Mouse (Mus musculus): ENCODE data around the gene Krtap11-1. TPM values are rescaled to one million over a fixed set of nuclear protein-coding genes. Genes with fewer than 3 reads are reported as not detected.

Gene Krtap11-1
- not detected in 2 replicates for polyA plus RNA-seq (2015; fragmentation: Nextera tagmentation; extraction: Ambion mirVana)

DNA sequence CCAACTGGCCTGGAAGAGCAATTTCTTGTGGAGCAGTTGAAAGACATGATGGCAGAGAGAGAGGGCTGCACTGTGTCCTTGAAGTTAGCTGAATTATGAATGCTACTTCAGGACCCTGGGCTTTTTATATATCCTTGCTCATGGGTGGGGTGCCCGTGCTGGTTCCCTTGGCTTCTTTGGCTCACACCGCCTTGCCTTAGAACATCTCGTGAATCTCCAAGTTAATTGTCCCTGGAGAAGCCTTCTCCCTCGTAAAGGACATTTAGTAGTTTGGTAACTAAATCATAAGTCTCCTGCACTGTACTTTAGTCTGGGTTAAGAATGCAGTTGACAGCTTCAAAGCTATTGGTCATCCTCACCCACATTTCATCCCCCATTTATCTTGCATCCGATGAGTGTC, at the start of gene Krtap11-1:
Gene Krtap11-1 (minus strand): TSS at position 101 of the 400 bp plus-strand sequence.
- Histone ChIP-seq H3K9me3 (ENCODE audit: control insufficient read depth, low read length) (no peaks in the 10 kb centered on the region), H3K4me1 (replicated peaks; ENCODE audit: control insufficient read depth, insufficient read depth, low read length) (peaks cover 13% of the 10 kb centered on the region; the same call in 1 of the 2 replicates), H3K27ac (ENCODE audit: low read length) (no peak within 1 kb of the TSS), H3K4me3 (replicated peaks; ENCODE audit: low read length) (no peak within 1 kb of the TSS), H3K4me2 (ENCODE audit: low read length) (no peak within 1 kb of the TSS), H3K27me3 (replicated peaks; ENCODE audit: control insufficient read depth, insufficient read depth, low read length) (no peaks in the 10 kb centered on the region), H3K9ac (replicated peaks; ENCODE audit: low read depth, low read length) (no peak within 1 kb of the TSS), H3K36me3 (ENCODE audit: control insufficient read depth, insufficient read depth) (no peaks in the 10 kb centered on the region)
- 93% methylated on average over 5 of the region's 5 CpGs for WGBS
- no peak for ATAC-seq

DNA sequence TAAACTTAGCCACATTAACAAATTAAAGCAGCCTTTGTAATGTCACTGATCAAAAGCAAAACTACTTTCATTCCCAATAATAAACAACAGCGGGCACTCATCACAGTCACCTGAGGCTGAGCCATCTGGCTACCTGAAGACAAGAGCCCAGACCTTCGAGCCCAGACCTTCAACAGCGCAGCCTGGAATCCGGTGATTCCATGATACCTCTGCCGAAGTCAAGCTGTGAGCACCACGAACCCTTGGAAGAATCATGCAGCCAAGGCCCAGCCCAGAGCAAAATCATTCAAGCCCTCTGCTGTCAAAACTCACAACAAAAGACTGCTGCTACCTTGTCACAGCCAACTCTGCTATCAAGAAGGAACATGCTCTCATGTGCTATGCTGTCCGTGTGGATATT, 47.2 kb upstream of the Krtap11-1 start:
- no peaks in the 10 kb centered on the region for H3K27me3 ChIP-seq (replicated peaks; ENCODE audit: control insufficient read depth, insufficient read depth, low read length)
- 92% methylated on average over 7 of the region's 7 CpGs for WGBS
- H3K4me2 ChIP-seq (ENCODE audit: low read length) = no peak overlapping the region
- H3K4me1 ChIP-seq (replicated peaks; ENCODE audit: control insufficient read depth, insufficient read depth, low read length) = peaks cover 4% of the 10 kb centered on the region; the same call in 1 of the 2 replicates
- H3K4me3 ChIP-seq (replicated peaks; ENCODE audit: low read length) = no peak overlapping the region
- H3K9me3 ChIP-seq (ENCODE audit: control insufficient read depth, low read length) = no peaks in the 10 kb centered on the region
- H3K27ac ChIP-seq (ENCODE audit: low read length) = no peak overlapping the region
- no peak overlapping the region for H3K9ac ChIP-seq (replicated peaks; ENCODE audit: low read depth, low read length)
- no peak for ATAC-seq
- no peaks in the 10 kb centered on the region for H3K36me3 ChIP-seq (ENCODE audit: control insufficient read depth, insufficient read depth)

GRCm38 (mm10) chr16:89617251-89617650, 46.3 kb upstream of the Krtap11-1 start:
- H3K4me1 ChIP-seq (replicated peaks; ENCODE audit: control insufficient read depth, insufficient read depth, low read length) = peaks cover 4% of the 10 kb centered on the region; the same call in 1 of the 2 replicates
- ATAC-seq = no peak
- no peak overlapping the region for H3K4me3 ChIP-seq (replicated peaks; ENCODE audit: low read length)
- no peaks in the 10 kb centered on the region for H3K27me3 ChIP-seq (replicated peaks; ENCODE audit: control insufficient read depth, insufficient read depth, low read length)
- H3K9ac ChIP-seq (replicated peaks; ENCODE audit: low read depth, low read length) = no peak overlapping the region
- H3K4me2 ChIP-seq (ENCODE audit: low read length) = no peak overlapping the region
- H3K36me3 ChIP-seq (ENCODE audit: control insufficient read depth, insufficient read depth) = no peaks in the 10 kb centered on the region
- no peak overlapping the region for H3K27ac ChIP-seq (ENCODE audit: low read length)
- WGBS = 76% methylated on average over 3 of the region's 3 CpGs
- no peaks in the 10 kb centered on the region for H3K9me3 ChIP-seq (ENCODE audit: control insufficient read depth, low read length)

DNA sequence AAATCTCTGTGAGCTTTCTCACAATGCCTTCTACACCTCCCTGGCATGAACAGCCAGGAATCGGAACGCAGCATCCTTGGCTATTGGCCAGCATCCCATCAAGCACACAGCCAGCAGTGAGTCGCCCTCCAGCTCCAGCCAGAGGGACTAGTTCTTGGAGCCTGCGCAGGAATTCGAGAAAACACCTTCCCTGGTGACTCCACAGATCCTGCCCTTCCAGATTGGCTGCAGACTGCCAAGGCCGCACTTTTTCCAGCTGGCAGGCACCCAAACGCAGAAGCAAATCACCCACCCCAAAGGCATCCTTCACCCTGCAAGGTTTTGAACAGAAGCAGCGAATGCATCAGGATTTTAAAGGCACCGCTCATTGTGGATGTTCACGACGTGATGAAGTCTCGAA, 42.7 kb upstream of the Krtap11-1 start:
- Histone ChIP-seq H3K4me1 (replicated peaks; ENCODE audit: control insufficient read depth, insufficient read depth, low read length) (peaks cover 4% of the 10 kb centered on the region; the same call in 1 of the 2 replicates), H3K4me3 (replicated peaks; ENCODE audit: low read length) (no peak overlapping the region), H3K4me2 (ENCODE audit: low read length) (no peak overlapping the region), H3K27ac (ENCODE audit: low read length) (no peak overlapping the region), H3K27me3 (replicated peaks; ENCODE audit: control insufficient read depth, insufficient read depth, low read length) (no peaks in the 10 kb centered on the region), H3K36me3 (ENCODE audit: control insufficient read depth, insufficient read depth) (no peaks in the 10 kb centered on the region), H3K9ac (replicated peaks; ENCODE audit: low read depth, low read length) (no peak overlapping the region), H3K9me3 (ENCODE audit: control insufficient read depth, low read length) (no peaks in the 10 kb centered on the region)
- WGBS = 58% methylated on average over 12 of the region's 12 CpGs
- ATAC-seq = peak; percentile 31

- 77% methylated on average over 4 of the region's 4 CpGs for WGBS
Measured at GRCm38 (mm10) chr16:89608791-89609185, 37.8 kb upstream of the Krtap11-1 start.

GRCm38 (mm10) chr16:89608161-89608790, 37.3 kb upstream of the Krtap11-1 start:
- Histone ChIP-seq H3K9ac (replicated peaks; ENCODE audit: low read depth, low read length) (no peak overlapping the region), H3K4me1 (replicated peaks; ENCODE audit: control insufficient read depth, insufficient read depth, low read length) (no peaks in the 10 kb centered on the region), H3K36me3 (ENCODE audit: control insufficient read depth, insufficient read depth) (no peaks in the 10 kb centered on the region), H3K4me2 (ENCODE audit: low read length) (no peak overlapping the region), H3K27me3 (replicated peaks; ENCODE audit: control insufficient read depth, insufficient read depth, low read length) (no peaks in the 10 kb centered on the region), H3K27ac (ENCODE audit: low read length) (no peak overlapping the region), H3K9me3 (ENCODE audit: control insufficient read depth, low read length) (no peaks in the 10 kb centered on the region), H3K4me3 (replicated peaks; ENCODE audit: low read length) (no peak overlapping the region)
- 95% methylated on average over 12 of the region's 12 CpGs for WGBS
- ATAC-seq = no peak

More at GRCm38 (mm10) chr16:89608791-89609185, 37.8 kb upstream of the Krtap11-1 start:
- no peak for ATAC-seq
- H3K4me1 ChIP-seq (replicated peaks; ENCODE audit: control insufficient read depth, insufficient read depth, low read length) = peaks cover 4% of the 10 kb centered on the region; the same call in 1 of the 2 replicates
- H3K4me2 ChIP-seq (ENCODE audit: low read length) = no peak overlapping the region
- no peaks in the 10 kb centered on the region for H3K9me3 ChIP-seq (ENCODE audit: control insufficient read depth, low read length)
- no peaks in the 10 kb centered on the region for H3K27me3 ChIP-seq (replicated peaks; ENCODE audit: control insufficient read depth, insufficient read depth, low read length)
- H3K4me3 ChIP-seq (replicated peaks; ENCODE audit: low read length) = no peak overlapping the region
- H3K9ac ChIP-seq (replicated peaks; ENCODE audit: low read depth, low read length) = no peak overlapping the region
- no peaks in the 10 kb centered on the region for H3K36me3 ChIP-seq (ENCODE audit: control insufficient read depth, insufficient read depth)
- H3K27ac ChIP-seq (ENCODE audit: low read length) = no peak overlapping the region

- Histone ChIP-seq H3K27ac (ENCODE audit: low read length) (no peak overlapping the region), H3K36me3 (ENCODE audit: control insufficient read depth, insufficient read depth) (no peaks in the 10 kb centered on the region), H3K4me2 (ENCODE audit: low read length) (no peak overlapping the region), H3K27me3 (replicated peaks; ENCODE audit: control insufficient read depth, insufficient read depth, low read length) (no peaks in the 10 kb centered on the region), H3K9ac (replicated peaks; ENCODE audit: low read depth, low read length) (no peak overlapping the region), H3K4me1 (replicated peaks; ENCODE audit: control insufficient read depth, insufficient read depth, low read length) (no peaks in the 10 kb centered on the region), H3K4me3 (replicated peaks; ENCODE audit: low read length) (no peak overlapping the region), H3K9me3 (ENCODE audit: control insufficient read depth, low read length) (no peaks in the 10 kb centered on the region)
- no peak for ATAC-seq
- 87% methylated on average over 3 of the region's 3 CpGs for WGBS
Measured at GRCm38 (mm10) chr16:89606951-89607350, 36.0 kb upstream of the Krtap11-1 start.

- H3K4me1 ChIP-seq (replicated peaks; ENCODE audit: control insufficient read depth, insufficient read depth, low read length) = no peaks in the 10 kb centered on the region
- ATAC-seq = no peak
- no peaks in the 10 kb centered on the region; the same call in 1 of the 2 replicates for H3K9me3 ChIP-seq (ENCODE audit: control insufficient read depth, low read length)
- 71% methylated on average over 3 of the region's 3 CpGs for WGBS
- no peak overlapping the region for H3K4me3 ChIP-seq (replicated peaks; ENCODE audit: low read length)
- H3K36me3 ChIP-seq (ENCODE audit: control insufficient read depth, insufficient read depth) = no peaks in the 10 kb centered on the region
- H3K4me2 ChIP-seq (ENCODE audit: low read length) = no peak overlapping the region
- no peaks in the 10 kb centered on the region for H3K27me3 ChIP-seq (replicated peaks; ENCODE audit: control insufficient read depth, insufficient read depth, low read length)
- no peak overlapping the region for H3K9ac ChIP-seq (replicated peaks; ENCODE audit: low read depth, low read length)
- no peak overlapping the region for H3K27ac ChIP-seq (ENCODE audit: low read length)
Measured at GRCm38 (mm10) chr16:89587209-89587608, 16.2 kb upstream of the Krtap11-1 start.

DNA sequence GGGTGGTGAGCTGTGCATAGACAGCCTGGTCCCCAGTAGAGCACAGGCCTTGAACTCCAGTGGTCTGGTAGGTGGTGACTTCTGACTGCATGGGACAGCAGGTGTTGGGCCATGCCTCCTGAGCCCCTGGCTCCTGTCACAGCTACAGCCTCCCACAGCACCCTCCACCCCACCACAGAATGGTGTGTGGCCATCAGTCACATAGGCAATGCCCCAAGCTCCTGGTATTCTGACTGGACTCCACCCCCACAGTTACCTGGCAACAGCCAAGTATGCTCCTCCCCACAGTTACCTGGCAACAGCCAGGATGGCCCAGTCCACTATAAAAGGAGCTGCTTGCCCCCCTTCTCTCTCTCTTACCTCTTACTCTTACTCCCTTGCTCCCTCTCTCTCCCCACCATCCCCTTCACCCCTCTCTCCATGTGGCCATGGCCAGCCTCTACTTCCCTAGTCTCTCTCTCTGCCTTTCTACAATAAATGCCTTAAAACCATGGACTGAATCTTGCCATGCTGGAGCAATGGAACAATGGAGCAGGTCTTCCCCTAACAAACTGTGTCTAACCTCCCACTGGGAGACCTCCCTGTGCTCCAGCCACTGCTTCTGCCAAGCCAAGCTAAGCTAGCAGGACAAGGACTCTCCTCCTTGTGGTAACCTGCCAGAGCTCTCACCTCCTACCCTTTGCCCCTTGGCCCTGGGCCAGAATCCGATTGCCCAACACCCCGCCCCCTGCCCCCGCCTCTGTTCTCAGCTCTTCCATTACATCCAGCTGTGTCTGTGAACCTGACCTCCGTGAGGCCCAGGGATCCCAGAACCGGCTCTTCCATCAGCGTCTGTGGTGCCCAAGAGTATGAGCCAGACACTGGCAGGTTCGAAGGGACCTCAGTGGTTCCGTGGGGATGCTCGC, 14.9 kb upstream of the Krtap11-1 start:
- H3K27me3 ChIP-seq (replicated peaks; ENCODE audit: control insufficient read depth, insufficient read depth, low read length) = no peaks in the 10 kb centered on the region
- no peak overlapping the region for H3K4me3 ChIP-seq (replicated peaks; ENCODE audit: low read length)
- H3K4me2 ChIP-seq (ENCODE audit: low read length) = no peak overlapping the region
- ATAC-seq = no peak
- no peaks in the 10 kb centered on the region for H3K4me1 ChIP-seq (replicated peaks; ENCODE audit: control insufficient read depth, insufficient read depth, low read length)
- H3K9ac ChIP-seq (replicated peaks; ENCODE audit: low read depth, low read length) = no peak overlapping the region
- H3K9me3 ChIP-seq (ENCODE audit: control insufficient read depth, low read length) = no peaks in the 10 kb centered on the region
- H3K27ac ChIP-seq (ENCODE audit: low read length) = no peak overlapping the region
- WGBS = 77% methylated on average over 9 of the region's 9 CpGs
- H3K36me3 ChIP-seq (ENCODE audit: control insufficient read depth, insufficient read depth) = no peaks in the 10 kb centered on the region
